Mouse (Mus musculus): ENCODE results near the gene Creg1. TPM values are rescaled to one million over a fixed set of nuclear protein-coding genes. Genes with fewer than 3 reads are reported as not detected.

Creg1 gene
- polyA plus RNA-seq (2015; fragmentation: Nextera tagmentation; extraction: Ambion mirVana), result 32.6 and 33.9 TPM in 2 replicates

DNA sequence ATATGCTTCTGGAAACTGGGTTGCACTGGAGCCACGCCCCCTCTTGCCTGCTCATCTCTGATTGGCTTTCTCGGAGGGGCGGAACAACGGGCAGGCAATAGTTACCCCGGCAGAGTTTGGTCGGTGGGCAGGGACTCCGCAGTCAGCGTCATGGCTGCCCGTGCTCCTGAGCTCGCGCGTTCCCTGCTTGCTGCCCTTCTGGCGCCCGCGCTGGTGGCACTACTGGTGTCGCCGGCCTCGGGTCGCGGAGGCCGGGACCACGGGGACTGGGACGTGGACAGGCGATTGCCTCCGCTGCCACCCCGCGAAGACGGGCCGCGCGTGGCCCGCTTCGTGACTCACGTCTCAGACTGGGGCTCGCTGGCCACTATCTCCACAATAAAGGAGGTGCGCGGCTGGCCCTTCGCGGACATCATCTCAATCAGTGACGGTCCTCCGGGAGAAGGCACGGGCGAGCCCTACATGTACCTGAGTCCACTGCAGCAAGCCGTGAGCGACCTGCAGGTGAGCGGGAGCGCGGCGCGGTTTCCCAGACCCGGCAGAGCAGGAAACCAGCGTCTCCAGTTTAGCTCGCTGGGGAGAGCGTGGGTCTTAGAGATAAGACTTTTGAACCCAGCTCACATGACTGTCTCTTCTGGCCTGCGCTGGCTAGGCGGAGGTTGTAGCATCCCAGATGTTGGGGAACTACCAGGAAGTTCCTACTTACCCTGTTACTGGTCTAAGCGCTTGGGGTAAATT lies at the start of gene Creg1:
Gene Creg1 (plus strand): TSS at position 112 of the 738 bp plus-strand sequence.
- H3K9ac ChIP-seq (ENCODE audit: low read depth, low read length), result peak within 1 kb of the TSS; percentile 85
- H3K27me3 ChIP-seq (ENCODE audit: control insufficient read depth, insufficient read depth, low read depth, low read length), result peaks cover 5% of the 10 kb centered on the region
- peak within 1 kb of the TSS; percentile 85 for H3K4me3 ChIP-seq (ENCODE audit: low read depth, low read length)
- H3K27ac ChIP-seq (ENCODE audit: low read length), result peak within 1 kb of the TSS; percentile 60; the same call in 1 of the 2 replicates
- H3K36me3 ChIP-seq (ENCODE audit: control insufficient read depth, insufficient read depth, low read length), result no peaks in the 10 kb centered on the region
- under 1% methylated on average over 57 of the region's 57 CpGs for WGBS
- ATAC-seq, result peak; percentile 99
- peak within 1 kb of the TSS; percentile 98 for H3K4me2 ChIP-seq (ENCODE audit: low read length)
- peaks cover 18% of the 10 kb centered on the region for H3K4me1 ChIP-seq (ENCODE audit: control insufficient read depth, insufficient read depth, low read length)
- no peaks in the 10 kb centered on the region for H3K9me3 ChIP-seq (replicated peaks; ENCODE audit: control insufficient read depth, low read length, poor library complexity, severe bottlenecking)

DNA sequence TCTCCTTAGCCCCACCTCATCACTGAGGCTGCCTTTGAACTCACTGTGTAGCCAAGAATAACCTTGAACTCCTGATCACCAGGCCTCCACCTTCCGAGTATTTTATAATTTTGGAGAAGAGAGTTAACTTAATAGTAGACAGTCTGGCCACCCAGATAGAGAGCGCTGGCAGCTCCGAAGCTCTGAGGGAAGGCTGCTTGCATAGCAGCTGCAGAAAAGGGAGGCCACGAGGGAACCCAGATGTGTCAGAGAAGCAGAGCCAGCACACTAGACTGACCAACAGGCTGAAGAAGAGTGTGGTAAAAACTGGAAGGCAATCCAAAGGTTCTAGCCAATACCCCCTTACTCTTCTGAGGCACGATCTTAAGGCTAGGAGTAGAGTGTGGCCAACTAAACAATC lies 49.7 kb upstream of the Creg1 start:
- 94% methylated on average over 5 of the region's 5 CpGs for WGBS
- H3K36me3 ChIP-seq (ENCODE audit: control insufficient read depth, insufficient read depth, low read length), result no peaks in the 10 kb centered on the region
- no peak overlapping the region for H3K9ac ChIP-seq (ENCODE audit: low read depth, low read length)
- H3K4me2 ChIP-seq (ENCODE audit: low read length), result no peak overlapping the region
- H3K4me3 ChIP-seq (ENCODE audit: low read depth, low read length), result no peak overlapping the region
- no peak overlapping the region for H3K27ac ChIP-seq (ENCODE audit: low read length)
- ATAC-seq, result no peak
- peaks cover 4% of the 10 kb centered on the region for H3K27me3 ChIP-seq (ENCODE audit: control insufficient read depth, insufficient read depth, low read depth, low read length)
- no peaks in the 10 kb centered on the region for H3K4me1 ChIP-seq (ENCODE audit: control insufficient read depth, insufficient read depth, low read length)
- no peaks in the 10 kb centered on the region for H3K9me3 ChIP-seq (replicated peaks; ENCODE audit: control insufficient read depth, low read length, poor library complexity, severe bottlenecking)

DNA sequence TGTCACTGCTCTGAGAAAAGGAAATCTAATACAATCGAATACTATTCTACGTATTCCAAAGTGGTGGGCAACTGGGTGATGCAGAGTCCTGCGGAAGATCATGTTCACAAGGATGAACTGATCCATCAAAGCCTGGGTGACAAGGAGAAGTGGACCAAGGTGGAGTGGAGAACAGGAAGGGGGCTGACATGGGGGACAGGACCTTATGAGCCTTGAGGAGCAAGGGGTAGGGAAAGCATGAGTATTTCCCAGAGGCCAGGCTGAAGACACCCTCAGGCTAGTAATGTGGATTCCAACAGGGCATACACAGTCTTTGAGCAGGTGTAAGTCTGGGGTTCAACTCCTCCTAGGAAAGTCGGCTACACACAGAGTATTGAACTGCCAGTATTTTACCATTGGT lies 47.1 kb upstream of the Creg1 start:
- no peak for ATAC-seq
- Histone ChIP-seq H3K4me1 (ENCODE audit: control insufficient read depth, insufficient read depth, low read length) (no peaks in the 10 kb centered on the region), H3K4me3 (ENCODE audit: low read depth, low read length) (no peak overlapping the region), H3K27me3 (ENCODE audit: control insufficient read depth, insufficient read depth, low read depth, low read length) (no peaks in the 10 kb centered on the region), H3K36me3 (ENCODE audit: control insufficient read depth, insufficient read depth, low read length) (no peaks in the 10 kb centered on the region), H3K9ac (ENCODE audit: low read depth, low read length) (no peak overlapping the region), H3K27ac (ENCODE audit: low read length) (no peak overlapping the region), H3K9me3 (replicated peaks; ENCODE audit: control insufficient read depth, low read length, poor library complexity, severe bottlenecking) (no peaks in the 10 kb centered on the region), H3K4me2 (ENCODE audit: low read length) (no peak overlapping the region)
- 90% methylated on average over 4 of the region's 4 CpGs for WGBS

DNA sequence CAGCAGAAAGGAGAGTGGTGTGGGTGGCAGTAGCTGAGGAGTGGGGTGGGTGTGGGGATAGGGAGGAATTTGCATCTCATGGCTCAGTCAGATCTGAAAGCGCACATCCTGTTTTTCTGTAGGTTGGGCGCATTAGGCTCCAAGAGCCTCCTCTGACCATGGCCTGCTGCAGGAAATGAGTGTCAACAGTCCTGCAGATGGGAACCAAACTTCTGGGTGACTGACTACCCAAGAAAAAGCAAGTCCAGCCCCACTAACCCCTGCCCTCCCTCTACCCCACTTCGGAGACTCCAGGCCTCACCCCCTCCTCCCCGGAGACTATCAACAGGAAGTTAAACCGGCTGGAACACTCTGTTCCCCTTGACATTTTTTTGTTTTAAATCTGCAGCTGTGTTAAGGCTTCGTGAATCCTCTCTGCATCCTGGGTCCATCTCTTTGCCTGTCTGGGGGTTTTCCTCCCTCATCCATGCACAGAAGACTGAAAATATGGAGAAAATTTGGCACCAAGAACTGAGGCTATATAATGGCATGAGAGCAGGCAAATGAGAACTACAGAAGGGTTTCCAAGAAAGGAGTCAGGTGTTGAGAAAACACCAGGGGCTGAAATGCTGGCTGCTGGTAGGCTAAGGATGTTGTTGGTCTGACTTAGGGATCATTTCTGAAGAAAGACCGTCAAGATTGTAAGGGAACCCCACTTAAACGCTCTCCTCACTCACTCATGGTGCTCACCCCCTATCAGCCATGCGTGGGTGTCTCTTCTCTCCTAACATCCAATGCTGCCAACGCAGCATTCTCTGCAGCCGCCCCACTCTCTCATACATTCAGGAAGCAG lies 45.6 kb upstream of the Creg1 start:
- H3K36me3 ChIP-seq (ENCODE audit: control insufficient read depth, insufficient read depth, low read length), result no peaks in the 10 kb centered on the region
- H3K9me3 ChIP-seq (replicated peaks; ENCODE audit: control insufficient read depth, low read length, poor library complexity, severe bottlenecking), result no peaks in the 10 kb centered on the region
- ATAC-seq, result no peak
- no peak overlapping the region for H3K4me3 ChIP-seq (ENCODE audit: low read depth, low read length)
- 54% methylated on average over 11 of the region's 11 CpGs for WGBS
- H3K27ac ChIP-seq (ENCODE audit: low read length), result 0 out of 2 replicates have a peak overlapping the region, but pooled peaks have one; percentile 23
- no peaks in the 10 kb centered on the region for H3K27me3 ChIP-seq (ENCODE audit: control insufficient read depth, insufficient read depth, low read depth, low read length)
- H3K4me2 ChIP-seq (ENCODE audit: low read length), result no peak overlapping the region
- no peak overlapping the region for H3K9ac ChIP-seq (ENCODE audit: low read depth, low read length)
- H3K4me1 ChIP-seq (ENCODE audit: control insufficient read depth, insufficient read depth, low read length), result no peaks in the 10 kb centered on the region

DNA sequence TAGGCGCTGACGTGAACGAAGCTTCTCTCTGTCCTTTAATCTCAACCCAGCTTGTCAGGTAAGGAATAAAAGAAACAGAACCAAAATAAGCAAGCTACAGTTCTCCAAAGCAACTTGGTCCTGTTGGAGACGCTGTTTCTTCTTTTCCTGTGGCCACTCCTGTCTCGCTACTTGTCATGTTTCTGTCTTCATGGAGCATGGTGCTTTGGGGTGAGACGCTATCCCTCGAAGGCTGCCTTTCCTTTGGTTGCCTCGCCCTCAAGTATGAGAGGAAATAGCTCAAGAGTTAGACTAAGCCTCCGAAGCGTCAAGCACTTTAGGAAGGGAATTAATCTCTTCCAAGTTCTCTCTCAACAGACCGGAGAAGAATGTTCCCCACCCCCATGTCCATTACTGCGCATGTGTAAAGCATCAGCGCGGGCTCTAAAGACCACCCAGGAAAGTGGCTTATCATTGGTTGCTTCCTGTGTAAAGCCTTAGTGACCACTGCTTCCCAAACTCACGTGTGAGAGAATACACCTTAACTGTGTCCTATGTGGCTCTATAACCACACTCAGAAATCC lies 44.9 kb upstream of the Creg1 start:
- H3K9ac ChIP-seq (ENCODE audit: low read depth, low read length), result no peak overlapping the region
- no peak overlapping the region for H3K4me3 ChIP-seq (ENCODE audit: low read depth, low read length)
- H3K4me2 ChIP-seq (ENCODE audit: low read length), result no peak overlapping the region
- no peaks in the 10 kb centered on the region for H3K9me3 ChIP-seq (replicated peaks; ENCODE audit: control insufficient read depth, low read length, poor library complexity, severe bottlenecking)
- no peak for ATAC-seq
- no peaks in the 10 kb centered on the region for H3K36me3 ChIP-seq (ENCODE audit: control insufficient read depth, insufficient read depth, low read length)
- H3K27me3 ChIP-seq (ENCODE audit: control insufficient read depth, insufficient read depth, low read depth, low read length), result no peaks in the 10 kb centered on the region
- 73% methylated on average over 15 of the region's 15 CpGs for WGBS
- no peaks in the 10 kb centered on the region for H3K4me1 ChIP-seq (ENCODE audit: control insufficient read depth, insufficient read depth, low read length)
- H3K27ac ChIP-seq (ENCODE audit: low read length), result 0 out of 2 replicates have a peak overlapping the region, but pooled peaks have one; percentile 23

DNA sequence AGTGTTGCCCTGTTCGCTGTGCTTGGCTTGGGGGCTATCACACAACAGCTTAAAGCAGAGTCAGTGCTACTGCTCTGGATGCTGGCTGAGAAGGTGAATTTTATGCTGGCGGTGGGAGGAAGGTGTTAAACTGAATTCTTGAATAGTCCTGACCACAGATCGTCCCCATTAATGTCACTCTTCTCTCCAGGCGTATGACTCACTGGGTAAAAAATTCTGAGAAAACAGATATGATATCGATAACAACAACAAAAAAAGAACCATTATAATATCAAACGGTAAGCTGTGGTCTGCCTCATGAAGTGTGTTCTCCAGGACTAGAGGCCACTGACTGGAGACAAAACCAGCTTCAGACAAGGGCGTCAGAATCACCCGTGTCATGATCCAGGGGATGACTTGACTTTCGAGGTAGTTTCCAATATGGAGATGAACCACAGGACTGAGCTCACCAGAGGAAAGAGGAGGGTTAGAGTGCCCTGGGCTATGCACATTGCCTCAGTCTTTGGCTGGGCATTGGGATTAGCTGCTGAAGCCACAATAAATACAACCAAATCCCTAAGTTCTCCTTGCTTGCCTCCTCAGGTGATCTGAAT lies 40.9 kb upstream of the Creg1 start:
- no peaks in the 10 kb centered on the region for H3K36me3 ChIP-seq (ENCODE audit: control insufficient read depth, insufficient read depth, low read length)
- WGBS, result 94% methylated on average over 9 of the region's 9 CpGs

DNA sequence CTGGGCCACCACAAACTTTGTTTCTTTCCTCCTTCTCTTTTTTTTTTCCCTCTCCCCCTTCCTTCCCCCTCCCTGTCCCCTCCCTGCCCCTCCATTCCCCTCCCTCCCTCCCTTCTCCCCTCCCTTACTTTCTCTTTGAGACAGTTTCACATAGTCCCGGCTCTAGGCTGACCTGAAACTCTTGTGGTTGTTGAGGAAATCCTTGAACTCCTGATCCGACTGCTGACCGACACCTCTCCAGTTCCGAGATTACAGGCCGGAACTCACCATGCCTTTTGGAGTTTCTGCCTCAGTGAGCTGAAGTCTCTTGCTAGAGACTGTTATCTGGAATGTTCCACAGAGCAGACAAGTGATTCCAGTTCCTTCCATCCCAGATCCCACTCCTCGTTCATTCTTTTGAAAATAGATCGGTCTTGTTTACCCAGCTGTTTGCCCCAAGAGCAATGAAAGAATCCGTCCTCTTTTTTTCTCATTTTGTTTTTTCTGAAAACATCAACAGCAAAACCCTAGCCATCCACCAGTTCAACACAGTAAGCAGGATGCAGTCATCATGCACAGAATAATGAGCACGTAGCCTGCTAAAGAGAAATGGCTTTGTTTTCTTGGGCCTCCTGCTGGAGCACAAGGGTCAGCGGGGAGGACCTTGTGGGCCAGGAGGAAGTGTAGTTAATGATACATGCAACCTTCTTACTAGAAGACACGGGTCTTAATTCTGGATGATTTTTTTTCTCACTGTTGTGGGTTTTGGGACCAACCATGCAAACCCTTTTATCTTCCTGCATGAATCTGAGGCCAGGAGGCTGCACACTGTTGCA lies 39.1 kb upstream of the Creg1 start:
- ATAC-seq, result no peak
- no peaks in the 10 kb centered on the region for H3K36me3 ChIP-seq (ENCODE audit: control insufficient read depth, insufficient read depth, low read length)
- no peak overlapping the region for H3K9ac ChIP-seq (ENCODE audit: low read depth, low read length)
- H3K27ac ChIP-seq (ENCODE audit: low read length), result no peak overlapping the region
- H3K27me3 ChIP-seq (ENCODE audit: control insufficient read depth, insufficient read depth, low read depth, low read length), result no peaks in the 10 kb centered on the region
- H3K9me3 ChIP-seq (replicated peaks; ENCODE audit: control insufficient read depth, low read length, poor library complexity, severe bottlenecking), result no peaks in the 10 kb centered on the region
- WGBS, result 60% methylated on average over 11 of the region's 11 CpGs
- no peak overlapping the region for H3K4me2 ChIP-seq (ENCODE audit: low read length)
- no peaks in the 10 kb centered on the region for H3K4me1 ChIP-seq (ENCODE audit: control insufficient read depth, insufficient read depth, low read length)
- no peak overlapping the region for H3K4me3 ChIP-seq (ENCODE audit: low read depth, low read length)

More for the DNA sequence above, 40.9 kb upstream of the Creg1 start:
- no peaks in the 10 kb centered on the region for H3K9me3 ChIP-seq (replicated peaks; ENCODE audit: control insufficient read depth, low read length, poor library complexity, severe bottlenecking)
- H3K4me3 ChIP-seq (ENCODE audit: low read depth, low read length), result no peak overlapping the region
- H3K9ac ChIP-seq (ENCODE audit: low read depth, low read length), result no peak overlapping the region
- H3K27me3 ChIP-seq (ENCODE audit: control insufficient read depth, insufficient read depth, low read depth, low read length), result no peaks in the 10 kb centered on the region
- H3K4me2 ChIP-seq (ENCODE audit: low read length), result no peak overlapping the region
- ATAC-seq, result no peak
- no peak overlapping the region for H3K27ac ChIP-seq (ENCODE audit: low read length)
- no peaks in the 10 kb centered on the region for H3K4me1 ChIP-seq (ENCODE audit: control insufficient read depth, insufficient read depth, low read length)

DNA sequence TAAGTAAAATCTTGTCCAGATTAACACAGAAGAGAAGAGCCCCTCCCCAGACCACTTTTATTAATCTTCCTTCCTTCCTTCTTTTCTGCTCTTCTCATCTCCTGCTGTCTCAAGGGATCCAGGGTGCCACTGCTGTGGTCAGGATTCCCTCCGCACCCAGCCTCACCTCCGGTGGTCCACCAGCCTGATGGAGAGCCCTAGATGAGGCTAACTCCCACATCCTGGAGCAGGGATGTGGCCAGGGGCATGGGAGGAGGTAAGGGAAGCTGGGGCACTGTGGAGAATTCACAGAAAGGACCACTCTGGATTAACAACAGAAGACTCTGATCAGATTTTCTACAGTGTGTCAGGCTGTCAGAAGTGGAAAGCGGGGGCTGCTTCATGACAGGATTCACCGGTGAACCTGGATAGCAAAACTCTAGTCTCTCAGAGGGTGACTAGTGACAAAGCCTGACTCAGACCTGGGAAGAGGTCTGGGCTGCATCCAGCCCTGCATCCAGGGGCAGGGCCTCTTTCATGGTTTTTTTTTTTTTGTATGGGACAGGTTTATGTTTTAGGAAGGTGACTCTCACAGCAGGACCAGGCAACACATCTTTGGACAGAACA lies 38.4 kb upstream of the Creg1 start:
- H3K9ac ChIP-seq (ENCODE audit: low read depth, low read length), result no peak overlapping the region
- no peak overlapping the region for H3K4me2 ChIP-seq (ENCODE audit: low read length)
- H3K27me3 ChIP-seq (ENCODE audit: control insufficient read depth, insufficient read depth, low read depth, low read length), result no peaks in the 10 kb centered on the region
- H3K4me3 ChIP-seq (ENCODE audit: low read depth, low read length), result no peak overlapping the region
- H3K27ac ChIP-seq (ENCODE audit: low read length), result no peak overlapping the region
- H3K9me3 ChIP-seq (replicated peaks; ENCODE audit: control insufficient read depth, low read length, poor library complexity, severe bottlenecking), result no peaks in the 10 kb centered on the region
- ATAC-seq, result no peak
- no peaks in the 10 kb centered on the region for H3K4me1 ChIP-seq (ENCODE audit: control insufficient read depth, insufficient read depth, low read length)
- WGBS, result 70% methylated on average over 4 of the region's 4 CpGs
- H3K36me3 ChIP-seq (ENCODE audit: control insufficient read depth, insufficient read depth, low read length), result no peaks in the 10 kb centered on the region
